Mouse (Mus musculus) retina, postnatal 1 day (tissue): ENCODE measurements around the gene Zfp113.
"Not testable (repeated sequence)": the region's sequence is repeated elsewhere in the genome, so short reads cannot be mapped to it uniquely, and the experiment has no call there.

Experiments
- DNase-seq: peaks from one replicate; pipeline ENCODE4 v3.0.0-alpha.2; 2012

Gene Zfp113

DNA sequence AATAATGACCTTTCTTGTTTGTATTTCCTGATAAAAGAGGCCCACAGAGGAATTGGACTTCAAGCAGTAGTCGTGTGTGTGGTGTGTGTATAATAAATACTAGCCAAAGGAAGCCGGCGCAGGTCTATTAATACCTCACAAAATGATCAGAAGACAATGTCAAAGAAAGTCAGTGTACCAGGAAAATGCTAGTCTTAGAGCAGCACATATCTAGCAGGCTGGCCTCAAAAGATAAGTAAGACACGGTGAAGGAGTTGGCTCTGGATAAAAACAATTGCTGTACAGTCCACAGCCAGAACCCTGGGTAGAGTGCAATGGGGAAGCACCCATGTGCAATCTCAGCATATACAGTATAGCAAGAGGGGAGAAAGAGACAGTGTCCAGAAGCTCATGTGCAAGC, 18.3 kb downstream of the Zfp113 start:
- DNase-seq: no peak

DNA sequence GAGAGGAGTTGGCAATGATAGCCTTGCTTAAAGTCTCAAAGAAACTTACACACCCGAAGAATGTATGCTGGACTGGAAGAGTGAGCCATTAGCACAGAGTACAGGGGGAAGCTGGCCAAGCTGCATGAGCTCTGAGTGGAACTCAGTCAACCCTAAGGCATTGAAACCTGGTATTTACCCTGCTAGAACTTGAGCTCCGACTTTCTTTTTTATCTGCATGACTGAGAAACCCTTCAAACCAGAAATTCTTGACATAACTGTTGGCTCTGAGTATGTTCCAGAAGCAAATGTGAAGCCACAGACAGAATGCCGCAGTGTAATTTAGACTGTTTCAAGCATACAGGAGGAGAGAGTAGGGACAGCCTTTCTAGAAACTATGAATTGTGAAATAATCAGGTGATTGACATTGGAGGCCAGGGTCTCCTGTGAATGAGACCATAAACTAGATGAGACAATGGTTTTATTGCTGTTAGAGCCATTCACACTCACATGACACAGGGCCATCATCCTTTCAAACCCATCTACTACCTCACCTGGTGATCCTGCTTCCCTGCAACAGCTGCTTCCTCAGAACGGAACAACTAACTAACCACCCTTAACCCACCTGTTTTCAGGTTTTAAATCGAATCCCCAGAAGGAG, 23.0 kb downstream of the Zfp113 start:
- DNase-seq: no peak

DNA sequence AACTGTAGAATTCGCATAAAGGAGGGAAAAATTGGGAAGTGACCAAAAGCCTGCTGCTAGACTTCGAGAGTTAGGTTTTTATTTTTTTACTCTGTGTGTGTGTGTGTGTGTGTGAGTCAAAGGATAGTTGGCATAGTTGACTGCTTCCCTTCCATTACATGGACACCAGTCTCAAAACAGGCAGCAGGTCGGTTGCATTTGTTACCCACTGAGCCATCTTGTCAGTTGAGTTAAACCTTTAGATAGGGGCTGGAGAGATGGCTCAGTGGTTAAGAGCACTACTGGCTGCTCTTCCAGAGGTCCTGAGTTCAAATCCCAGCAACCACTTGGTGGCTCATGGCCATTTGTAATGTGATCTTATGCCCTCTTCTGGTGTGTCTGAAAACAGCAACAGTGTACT, 37.5 kb downstream of the Zfp113 start:
- no peak for DNase-seq

DNA sequence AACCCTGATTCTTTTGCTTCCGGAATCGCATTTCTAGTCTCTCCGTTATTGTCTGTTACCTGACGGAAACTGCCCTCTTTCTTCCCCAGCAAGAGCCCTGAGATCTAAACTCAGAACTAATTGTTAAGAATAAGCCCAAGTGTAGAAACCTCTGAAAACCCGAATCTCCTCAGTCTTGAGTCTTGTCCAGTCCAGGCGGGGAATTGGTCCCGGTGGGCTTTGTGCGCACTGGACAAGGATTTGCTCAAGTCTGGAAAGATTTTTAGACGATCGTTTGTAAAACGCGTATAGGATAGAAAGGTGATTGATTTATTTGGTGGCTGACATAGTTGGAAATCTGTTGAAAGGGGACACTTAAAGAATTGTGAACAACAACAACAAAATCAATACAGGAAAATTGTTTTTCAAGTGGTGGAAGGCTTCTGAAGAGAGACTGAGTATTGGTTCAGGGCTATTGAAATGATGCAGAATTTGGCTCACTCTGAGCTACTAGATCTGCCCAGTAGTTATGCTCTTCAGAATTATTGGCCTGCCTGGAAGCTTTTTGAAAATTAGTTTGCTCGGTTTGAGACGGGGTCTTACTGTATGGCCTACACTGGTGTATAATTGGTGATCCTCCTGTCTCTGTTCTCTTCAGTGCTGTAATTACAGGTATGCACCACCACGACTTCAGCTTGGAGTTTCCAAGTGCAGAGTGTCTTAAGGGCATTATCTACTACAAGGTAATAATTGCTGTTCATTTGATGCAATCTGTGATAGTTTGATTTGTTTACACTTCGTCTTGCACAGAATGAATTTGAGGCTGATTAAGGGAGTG, 38.1 kb downstream of the Zfp113 start:
- peak; percentile 15 for DNase-seq

DNA sequence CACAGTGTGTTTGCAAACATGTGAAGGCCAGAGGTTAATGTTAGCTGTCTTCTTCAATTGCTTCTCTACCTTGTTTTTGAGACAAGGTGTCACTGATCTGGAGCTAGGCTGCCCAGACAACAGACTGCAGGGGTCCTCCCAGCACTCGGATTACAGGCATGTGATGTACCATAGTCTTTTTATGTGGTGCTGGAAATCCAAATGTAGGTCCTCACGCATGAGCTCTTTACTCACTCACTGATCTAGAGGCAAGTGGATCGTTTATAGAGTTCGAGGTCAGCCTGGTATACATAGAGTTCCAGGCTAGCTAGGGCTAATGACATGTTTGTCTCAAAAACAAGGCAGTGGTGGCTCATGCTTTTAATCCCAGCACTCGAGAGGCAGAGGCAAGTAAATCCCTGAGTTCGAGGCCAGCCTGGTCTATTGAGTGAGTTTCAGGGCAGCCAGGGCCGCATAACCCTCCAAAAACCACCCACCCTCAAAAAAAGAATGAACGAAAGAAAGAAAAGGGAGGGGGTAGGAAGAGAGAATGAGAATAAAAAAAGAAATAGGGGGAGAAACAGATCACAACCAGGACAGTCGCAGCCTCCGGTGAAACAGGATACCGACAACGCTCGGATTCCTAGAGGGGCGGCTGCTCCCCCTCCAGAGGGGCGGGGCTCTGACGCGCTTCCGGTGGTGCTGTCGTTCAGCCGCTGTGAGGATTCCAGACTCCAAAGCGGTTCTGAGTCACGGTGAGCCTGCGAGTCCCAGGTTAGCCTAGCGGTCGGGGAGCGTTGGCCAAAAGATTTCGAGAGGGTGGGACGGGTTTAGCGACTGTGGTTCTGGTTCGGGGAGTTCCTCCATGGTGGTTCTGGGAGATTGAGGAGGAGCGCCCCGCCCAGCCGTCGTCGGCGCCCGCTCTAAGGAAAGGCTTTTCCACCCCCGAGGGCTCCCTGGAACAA, 39.0 kb downstream of the Zfp113 start, which contains the start of gene Zscan21:
Zscan21 (plus strand) TSS at position 649 of the 944 bp plus-strand sequence.
- peak; percentile 94 for DNase-seq

DNA sequence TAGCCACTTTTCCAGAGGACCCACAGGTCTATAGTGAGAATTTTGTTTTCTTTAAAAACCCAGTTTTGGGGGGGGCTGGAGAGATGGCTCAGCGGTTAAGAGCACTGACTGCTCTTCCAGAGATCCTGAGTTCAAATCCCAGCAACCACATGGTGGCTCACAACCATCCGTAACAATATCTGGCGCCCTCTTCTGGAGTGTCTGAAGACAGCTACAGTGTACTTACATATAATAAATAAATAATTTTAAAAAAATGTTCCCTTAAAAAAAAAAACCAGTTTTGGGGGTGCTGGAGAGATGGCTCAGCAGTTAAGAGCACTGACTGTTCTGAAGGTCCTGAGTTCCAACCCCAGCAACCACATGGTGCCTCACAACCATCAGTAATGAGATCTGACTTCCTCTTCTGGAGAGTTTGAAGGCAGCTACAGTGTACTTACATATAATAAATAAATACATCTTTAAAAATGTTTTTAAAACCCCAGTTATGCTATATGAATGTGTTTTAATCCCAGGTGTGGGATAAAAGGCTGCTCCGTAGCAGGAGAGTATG, 45.6 kb downstream of the Zfp113 start:
- not testable (repeated sequence) for DNase-seq

DNA sequence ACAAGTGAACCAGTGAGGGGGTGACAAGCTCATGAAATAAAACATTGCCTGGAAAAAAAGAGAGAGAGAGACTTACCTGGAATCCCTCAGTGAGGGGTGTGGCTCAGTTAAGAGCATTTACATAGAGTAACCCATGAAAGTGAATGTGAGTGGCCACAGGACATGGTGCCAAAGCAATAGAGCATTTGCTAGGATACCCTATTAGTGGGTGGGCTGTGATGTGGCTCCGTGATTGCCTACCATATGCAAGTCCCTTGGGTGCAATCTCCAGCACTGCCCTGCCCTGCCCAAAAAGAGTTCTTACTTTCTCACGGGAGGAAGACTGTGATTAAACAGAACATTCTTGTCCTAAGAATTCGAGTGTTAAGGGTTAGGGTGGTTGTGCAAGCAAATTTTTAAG, 48.4 kb downstream of the Zfp113 start:
- DNase-seq: no peak

DNA sequence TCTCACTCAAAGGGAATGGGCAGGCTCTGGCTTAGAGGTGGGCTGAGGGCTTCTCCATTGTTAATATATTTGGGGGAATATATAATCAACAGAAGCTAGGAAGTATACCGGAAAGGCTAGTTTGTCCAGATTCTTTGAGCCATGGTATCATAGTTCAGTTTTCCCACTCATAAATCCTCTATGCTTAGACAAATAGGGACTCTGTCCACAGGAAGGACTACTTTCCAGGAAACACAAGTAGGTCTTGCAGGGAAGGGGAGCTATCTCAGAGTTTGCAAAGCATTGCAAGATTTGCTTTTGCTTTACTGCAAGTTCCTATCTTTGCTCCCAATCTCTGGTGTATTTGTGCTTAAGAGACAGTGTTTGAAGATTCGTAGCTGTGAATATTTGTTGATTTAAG, 50.6 kb downstream of the Zfp113 start:
- DNase-seq: no peak

DNA sequence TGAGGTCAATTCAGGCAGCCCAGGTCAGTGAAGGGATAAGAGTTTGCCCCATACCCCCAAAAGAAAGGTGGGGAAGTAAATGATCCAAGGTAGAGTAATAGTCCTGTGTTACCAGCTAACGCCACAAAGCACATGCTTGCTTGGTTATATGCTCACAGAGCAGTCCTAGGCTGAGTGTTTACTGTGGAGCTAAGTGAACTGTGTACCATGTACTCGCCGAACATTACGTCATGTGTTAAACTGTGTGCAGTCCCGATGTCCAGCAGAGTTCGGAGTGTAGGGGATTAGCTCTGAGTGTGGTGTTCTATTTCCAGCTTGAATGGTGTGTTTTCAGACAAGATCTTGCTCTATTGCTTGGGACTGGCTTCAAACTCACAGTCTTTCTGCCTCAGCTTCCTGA, 61.1 kb downstream of the Zfp113 start:
- no peak for DNase-seq

DNA sequence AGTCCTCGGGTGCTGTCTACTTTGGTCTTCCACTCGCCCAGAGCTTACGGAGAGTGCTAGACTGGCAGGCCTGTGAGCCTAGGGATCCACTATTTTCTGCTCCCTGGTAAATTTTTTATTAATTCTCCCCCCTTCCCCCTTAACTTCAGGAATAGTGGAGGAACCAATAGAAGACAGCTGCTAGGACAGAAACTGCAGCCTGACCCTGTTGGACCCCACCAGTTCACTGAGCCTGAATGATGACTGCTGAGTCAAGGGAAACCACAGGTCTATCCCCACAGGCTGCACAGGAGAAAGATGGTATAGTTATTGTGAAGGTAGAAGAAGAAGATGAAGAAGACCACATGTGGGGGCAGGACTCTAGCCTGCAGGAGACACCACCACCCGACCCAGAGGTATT, 62.8 kb downstream of the Zfp113 start:
- no peak for DNase-seq

DNA sequence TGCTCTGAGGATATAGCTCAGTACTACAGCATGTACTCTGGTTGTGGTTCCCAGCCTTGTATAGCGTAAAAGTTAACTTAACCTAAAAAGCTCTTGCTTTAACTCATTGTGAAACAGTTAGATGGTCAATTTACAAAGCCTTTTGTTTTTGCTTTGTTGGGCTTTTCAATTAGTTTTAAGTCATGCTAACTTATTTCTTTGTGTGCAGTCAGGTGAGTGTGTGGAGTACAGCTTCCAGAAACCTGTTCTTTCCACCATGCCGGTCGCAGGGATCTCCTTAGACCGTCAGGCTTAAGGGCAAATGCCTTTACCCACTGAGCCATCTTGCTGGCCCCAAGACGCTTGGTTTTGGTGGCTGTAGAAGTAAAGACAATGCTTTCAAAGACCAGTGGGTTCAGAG, 64.8 kb downstream of the Zfp113 start:
- DNase-seq: no peak

DNA sequence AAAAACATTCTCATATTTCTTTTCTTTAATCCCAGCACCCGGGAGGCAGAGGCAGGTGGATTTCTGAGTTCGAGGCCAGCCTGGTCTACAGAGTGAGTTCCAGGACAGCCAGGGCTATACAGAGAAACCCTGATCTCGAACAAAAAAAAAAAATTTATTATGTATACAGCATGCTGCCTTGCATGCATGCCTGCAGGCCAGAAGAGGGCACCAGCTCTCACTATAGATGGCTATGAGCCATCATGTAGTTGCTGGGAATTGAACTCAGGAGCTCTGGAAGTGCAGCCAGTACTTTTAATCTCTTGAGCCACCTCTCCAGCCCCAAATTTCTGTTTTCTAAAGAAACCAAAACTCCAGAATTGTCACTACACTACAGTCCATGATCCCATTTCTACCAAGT, 65.3 kb downstream of the Zfp113 start:
- DNase-seq: peak; percentile 42
